ENCODE assay signal across 21 mouse cellular contexts in genomic region chr11:4861816-4862604, GRCm38 (mm10). TPM values are rescaled to one million over a fixed set of nuclear protein-coding genes. Genes with fewer than 3 reads are reported as not detected.
DNase-seq lines count a peak whose midpoint lies in the region; ATAC-seq and TF ChIP-seq lines count a peak whose summit lies in the region.
"Had no signal": no experiment of that assay in that cellular context is flagged by ENCODE, and none has a peak within 500 bp of the region (broad histone marks: within the 10 kb centered on the region; RNA-seq: fewer than 3 reads in every experiment).

No protein-coding gene starts in this region.

- peak overlapping the region; percentile 70 for H3K27ac ChIP-seq in forebrain, embryonic 10.5 days
- no peak overlapping the region for H3K27ac ChIP-seq in forebrain, embryonic 12.5 days
- H3K27ac ChIP-seq in limb, embryonic 14.5 days (replicated peaks; ENCODE audit: low read depth, low read length): peak overlapping the region; percentile 65
- H3K27ac ChIP-seq in intestine, postnatal 0 days (ENCODE audit: low read depth, low read length): no peak overlapping the region
- H3K27ac ChIP-seq: forebrain, embryonic 13.5 days; heart, embryonic 15.5 days; hindbrain, embryonic 12.5 days; intestine, embryonic 15.5 days; macrophage; neural tube, embryonic 15.5 days had no signal

- ATAC-seq in forebrain, embryonic 12.5 days (ENCODE audit: low FRiP score): no peak
- ATAC-seq in limb, embryonic 14.5 days (ENCODE audit: low FRiP score, low read depth): peak; percentile 68
- no peak for ATAC-seq in intestine, postnatal 0 days
- ATAC-seq: forebrain, embryonic 13.5 days; intestine, embryonic 15.5 days had no signal

- H3K9me3 ChIP-seq in forebrain, embryonic 10.5 days: no peaks in the 10 kb centered on the region
- no peaks in the 10 kb centered on the region for H3K9me3 ChIP-seq in forebrain, embryonic 12.5 days
- no peaks in the 10 kb centered on the region for H3K9me3 ChIP-seq in E14TG2a.4 (ENCODE audit: low read length)
- H3K9me3 ChIP-seq in limb, embryonic 14.5 days (ENCODE audit: control insufficient read depth, low read length): no peaks in the 10 kb centered on the region
- no peaks in the 10 kb centered on the region for H3K9me3 ChIP-seq in intestine, postnatal 0 days (ENCODE audit: control insufficient read depth)
- H3K9me3 ChIP-seq: forebrain, embryonic 13.5 days; heart, embryonic 15.5 days; hindbrain, embryonic 12.5 days; intestine, embryonic 15.5 days; neural tube, embryonic 15.5 days had no signal

- H3K27me3 ChIP-seq in forebrain, embryonic 10.5 days (ENCODE audit: poor library complexity, severe bottlenecking): no peaks in the 10 kb centered on the region
- 0 out of 2 replicates have a peak, but pooled peaks cover 8% of the 10 kb centered on the region for H3K27me3 ChIP-seq in forebrain, embryonic 12.5 days
- H3K27me3 ChIP-seq in E14TG2a.4 (ENCODE audit: insufficient read depth, low read length): no peaks in the 10 kb centered on the region; the same call in 1 of the 2 replicates
- H3K27me3 ChIP-seq in limb, embryonic 14.5 days (ENCODE audit: control insufficient read depth, insufficient read depth, low read length): no peaks in the 10 kb centered on the region
- no peaks in the 10 kb centered on the region for H3K27me3 ChIP-seq in intestine, postnatal 0 days (replicated peaks; ENCODE audit: control insufficient read depth, insufficient read depth, low read length)
- H3K27me3 ChIP-seq: forebrain, embryonic 13.5 days; heart, embryonic 15.5 days; hindbrain, embryonic 12.5 days; intestine, embryonic 15.5 days; neural tube, embryonic 15.5 days had no signal

- H3K9ac ChIP-seq in forebrain, embryonic 12.5 days: no peak overlapping the region
- H3K9ac ChIP-seq in limb, embryonic 14.5 days (ENCODE audit: low read depth, low read length, severe bottlenecking): no peak overlapping the region; the same call in 1 of the 2 replicates
- no peak overlapping the region for H3K9ac ChIP-seq in intestine, postnatal 0 days (ENCODE audit: low read depth, low read length)
- H3K9ac ChIP-seq: forebrain, embryonic 13.5 days; heart, embryonic 15.5 days; hindbrain, embryonic 12.5 days; intestine, embryonic 15.5 days; neural tube, embryonic 15.5 days had no signal

- TF ChIP-seq CTCF in E14TG2a.4 (conservative IDR thresholded peaks at IDR 0.05; ENCODE audit: low read length): no peak
- no peak for TF ChIP-seq CTCF in intestine, postnatal 0 days (IDR thresholded peaks at IDR 0.05; ENCODE audit: low read depth)

- peaks cover 14% of the 10 kb centered on the region for H3K4me1 ChIP-seq in forebrain, embryonic 10.5 days
- H3K4me1 ChIP-seq in forebrain, embryonic 12.5 days: no peaks in the 10 kb centered on the region
- peaks cover 69% of the 10 kb centered on the region for H3K4me1 ChIP-seq in E14TG2a.4 (replicated peaks; ENCODE audit: low read depth, low read length)
- peaks cover 10% of the 10 kb centered on the region; the same call in 1 of the 2 replicates for H3K4me1 ChIP-seq in limb, embryonic 14.5 days (ENCODE audit: control insufficient read depth, insufficient read depth, low read length)
- no peaks in the 10 kb centered on the region for H3K4me1 ChIP-seq in intestine, postnatal 0 days (replicated peaks; ENCODE audit: control insufficient read depth, insufficient read depth, low read length)
- H3K4me1 ChIP-seq: forebrain, embryonic 13.5 days; heart, embryonic 15.5 days; intestine, embryonic 15.5 days; neural tube, embryonic 15.5 days had no signal

- no peaks in the 10 kb centered on the region for H3K36me3 ChIP-seq in forebrain, embryonic 10.5 days (replicated peaks)
- H3K36me3 ChIP-seq in forebrain, embryonic 12.5 days (replicated peaks): no peaks in the 10 kb centered on the region
- no peaks in the 10 kb centered on the region for H3K36me3 ChIP-seq in E14TG2a.4 (ENCODE audit: insufficient read depth, low read length)
- H3K36me3 ChIP-seq in limb, embryonic 14.5 days (ENCODE audit: control insufficient read depth, insufficient read depth, low read length): no peaks in the 10 kb centered on the region
- no peaks in the 10 kb centered on the region for H3K36me3 ChIP-seq in intestine, postnatal 0 days (ENCODE audit: control insufficient read depth, insufficient read depth)
- H3K36me3 ChIP-seq: heart, embryonic 15.5 days; hindbrain, embryonic 12.5 days; intestine, embryonic 15.5 days; neural tube, embryonic 15.5 days had no signal

- H3K4me3 ChIP-seq in forebrain, embryonic 10.5 days: no peak overlapping the region
- no peak overlapping the region for H3K4me3 ChIP-seq in forebrain, embryonic 12.5 days (replicated peaks)
- H3K4me3 ChIP-seq in E14TG2a.4 (replicated peaks; ENCODE audit: low read length): peak overlapping the region; percentile 43
- H3K4me3 ChIP-seq in limb, embryonic 14.5 days (replicated peaks; ENCODE audit: low read length): no peak overlapping the region
- H3K4me3 ChIP-seq in intestine, postnatal 0 days (ENCODE audit: low read depth, low read length): no peak overlapping the region
- H3K4me3 ChIP-seq: forebrain, embryonic 13.5 days; heart, embryonic 15.5 days; hindbrain, embryonic 12.5 days; intestine, embryonic 15.5 days; neural tube, embryonic 15.5 days had no signal

- H3K4me2 ChIP-seq in forebrain, embryonic 12.5 days: no peak overlapping the region
- peak overlapping the region; percentile 28; the same call in 1 of the 2 replicates for H3K4me2 ChIP-seq in limb, embryonic 14.5 days (replicated peaks; ENCODE audit: low read depth, low read length, severe bottlenecking)
- H3K4me2 ChIP-seq in intestine, postnatal 0 days (replicated peaks; ENCODE audit: low read depth): no peak overlapping the region
- H3K4me2 ChIP-seq: forebrain, embryonic 13.5 days; heart, embryonic 15.5 days; hindbrain, embryonic 12.5 days; intestine, embryonic 15.5 days; neural tube, embryonic 15.5 days had no signal

- DNase-seq in forebrain, embryonic 10.5 days (ENCODE audit: extremely low spot score, low spot score): no peak
- peak; percentile 41 for DNase-seq in embryo, embryonic 11 days
- DNase-seq in limb, embryonic 14.5 days (ENCODE audit: low spot score): peak; percentile 32
- DNase-seq in frontal cortex, postnatal 36 days (ENCODE audit: low spot score in 2 of 2): no peak
- DNase-seq in urinary bladder, adult 18-20 months (ENCODE audit: low spot score in 2 of 2): no peak
- DNase-seq: adrenal gland, postnatal 14 days; cerebellum, adult 8-10 months; kidney, postnatal 36 days; left cerebral cortex, postnatal 4 days; lung, adult 18-20 months; retina, postnatal 1 day; thymus, postnatal 14 days had no signal

- 54% methylated on average over 11 of the region's 11 CpGs for WGBS in forebrain, embryonic 10.5 days
- 56% methylated on average over 11 of the region's 11 CpGs for WGBS in forebrain, embryonic 12.5 days
- WGBS in limb, embryonic 14.5 days: 12% methylated on average over 10 of the region's 11 CpGs
- WGBS in intestine, postnatal 0 days: 53% methylated on average over 11 of the region's 11 CpGs

- TF ChIP-seq POLR2A in limb, embryonic 14.5 days (IDR thresholded peaks at IDR 0.05; ENCODE audit: borderline replicate concordance, extremely low read depth, insufficient read depth, insufficient read length): no peak

RNA-seq across cellular contexts. Expression of gene Nipsnap1, which starts 11.7 kb away (rescaled TPM):
- 84.6 and 86.8 TPM in 2 replicates for polyA plus RNA-seq in forebrain, embryonic 10.5 days (2016; fragmentation: Nextera tagmentation; extraction: Ambion mirVana)
- polyA plus RNA-seq in forebrain, embryonic 12.5 days (2016; fragmentation: Nextera tagmentation; extraction: Ambion mirVana): 95.5 and 99.9 TPM in 2 replicates
- polyA plus RNA-seq in limb, embryonic 14.5 days (2012; rRNA removed): 34.7 and 38.0 TPM in 2 replicates
- polyA plus RNA-seq in limb, embryonic 14.5 days (2014; fragmentation: Nextera tagmentation; extraction: Ambion mirVana): 42.9 and 53.8 TPM in 2 replicates
- 59.1 and 62.0 TPM in 2 replicates for polyA plus RNA-seq in intestine, postnatal 0 days (2015; fragmentation: Nextera tagmentation; extraction: Ambion mirVana)

RNA-seq across cellular contexts. Expression of gene Nf2, which starts 12.7 kb away (rescaled TPM):
- 57.4 and 62.4 TPM in 2 replicates for polyA plus RNA-seq in forebrain, embryonic 10.5 days (2016; fragmentation: Nextera tagmentation; extraction: Ambion mirVana)
- polyA plus RNA-seq in forebrain, embryonic 12.5 days (2016; fragmentation: Nextera tagmentation; extraction: Ambion mirVana): 72.1 and 75.6 TPM in 2 replicates
- 64.9 and 71.5 TPM in 2 replicates for polyA plus RNA-seq in limb, embryonic 14.5 days (2012; rRNA removed)
- polyA plus RNA-seq in limb, embryonic 14.5 days (2014; fragmentation: Nextera tagmentation; extraction: Ambion mirVana): 37.7 and 44.8 TPM in 2 replicates
- 16.0 and 16.6 TPM in 2 replicates for polyA plus RNA-seq in intestine, postnatal 0 days (2015; fragmentation: Nextera tagmentation; extraction: Ambion mirVana)

RNA-seq across cellular contexts. Expression of gene Thoc5, which starts 33.1 kb away (rescaled TPM):
- polyA plus RNA-seq in forebrain, embryonic 10.5 days (2016; fragmentation: Nextera tagmentation; extraction: Ambion mirVana): 56.8 and 58.2 TPM in 2 replicates
- polyA plus RNA-seq in forebrain, embryonic 12.5 days (2016; fragmentation: Nextera tagmentation; extraction: Ambion mirVana): 55.2 and 61.4 TPM in 2 replicates
- polyA plus RNA-seq in limb, embryonic 14.5 days (2012; rRNA removed): 32.0 and 39.0 TPM in 2 replicates
- 34.0 and 36.5 TPM in 2 replicates for polyA plus RNA-seq in limb, embryonic 14.5 days (2014; fragmentation: Nextera tagmentation; extraction: Ambion mirVana)
- polyA plus RNA-seq in intestine, postnatal 0 days (2015; fragmentation: Nextera tagmentation; extraction: Ambion mirVana): 15.9 TPM in 2 replicates

Comparison
In these comparisons a context has a peak if more than half of its experiments do, and no peak if none do; other contexts are left out.
1. H3K27ac ChIP-seq: peak in forebrain, embryonic 10.5 days (single experiment) and limb, embryonic 14.5 days (single experiment); none in forebrain, embryonic 12.5 days (single experiment) and intestine, postnatal 0 days (single experiment).
2. DNase-seq: peak in embryo, embryonic 11 days (single experiment) and limb, embryonic 14.5 days (single experiment); none in forebrain, embryonic 10.5 days (single experiment), frontal cortex, postnatal 36 days (0 of 2) and urinary bladder, adult 18-20 months (0 of 2).